Mouse (Mus musculus) neural tube, embryonic 13.5 days (tissue): ENCODE results near the gene Prdm9. TPM values are rescaled to one million over a fixed set of nuclear protein-coding genes. Genes with fewer than 3 reads are reported as not detected.

ENCODE experiments used
- ATAC-seq: fragments of 200-750 bp; cut with Nextera tagmentation; 2 replicates; pipeline ENCODE4 v1.8.0; 2017; ENCODE audit warnings: low read depth, mild to moderate bottlenecking, moderate TSS enrichment, moderate library complexity
- H3K27ac ChIP-seq: fragments of 300-500 bp; sonication (generic); replicated peaks from 2 replicates; pipeline ENCODE4 v1.5.1; 2015; ENCODE audit warnings: moderate library complexity, mild to moderate bottlenecking, inconsistent platforms
- H3K27me3 ChIP-seq: fragments of 300-500 bp; sonication (generic); 2 replicates; pipeline ENCODE4 v1.6.1; 2015; ENCODE audit warnings: mild to moderate bottlenecking, inconsistent platforms
- H3K36me3 ChIP-seq: fragments of 300-500 bp; sonication (generic); 2 replicates; pipeline ENCODE4 v1.6.1; 2015; ENCODE audit warnings: mild to moderate bottlenecking, inconsistent platforms
- H3K4me1 ChIP-seq: fragments of 300-500 bp; sonication (generic); replicated peaks from 2 replicates; pipeline ENCODE4 v1.6.1; 2015; ENCODE audit warnings: inconsistent platforms
- H3K4me2 ChIP-seq: fragments of 300-500 bp; sonication (generic); 2 replicates; pipeline ENCODE4 v1.6.1; 2015; ENCODE audit warnings: inconsistent platforms, mild to moderate bottlenecking, moderate library complexity
- H3K4me3 ChIP-seq: fragments of 300-500 bp; sonication (generic); 2 replicates; pipeline ENCODE4 v1.5.1; 2015; ENCODE audit warnings: mild to moderate bottlenecking, inconsistent platforms
- H3K9ac ChIP-seq: fragments of 300-500 bp; sonication (generic); 2 replicates; pipeline ENCODE4 v1.6.1; 2015; ENCODE audit warnings: moderate library complexity, mild to moderate bottlenecking, inconsistent platforms
- H3K9me3 ChIP-seq: fragments of 300-500 bp; sonication (generic); 2 replicates; pipeline ENCODE4 v1.6.1; 2016; ENCODE audit warnings: inconsistent platforms
- WGBS: fragments of 180-500 bp; shearing (Covaris S2); methylation state at CpG from one replicate; pipeline ENCODE4 v1.1.7; 2015; 5-methylcytosine and 5-hydroxymethylcytosine counted together
- polyA plus RNA-seq: library from polyadenylated mRNA; unstranded; fragments of >200 nt; fragmentation: Nextera tagmentation; extraction: Ambion mirVana; gene quantifications from 2 replicates; pipeline ENCODE4 v1.2.1, GENCODE M21; 2015

The Prdm9 gene
- polyA plus RNA-seq, 1 experiment from 2014 or later: 2.6 TPM

GRCm38 (mm10) chr17:15526304-15526703 lies 37.9 kb downstream of the Prdm9 start:
- peak overlapping the region; percentile 64 for H3K4me2 ChIP-seq
- no peak for ATAC-seq
- H3K36me3 ChIP-seq: peaks cover 36% of the 10 kb centered on the region
- H3K9me3 ChIP-seq: no peaks in the 10 kb centered on the region
- WGBS: 18% methylated on average over 10 of the region's 10 CpGs
- H3K27ac ChIP-seq: no peak overlapping the region
- H3K4me1 ChIP-seq: peaks cover 21% of the 10 kb centered on the region
- no peaks in the 10 kb centered on the region for H3K27me3 ChIP-seq
- peak overlapping the region; percentile 87 for H3K9ac ChIP-seq
- H3K4me3 ChIP-seq: peak overlapping the region; percentile 83

GRCm38 (mm10) chr17:15518766-15519165 lies 45.4 kb downstream of the Prdm9 start:
- Histone ChIP-seq H3K4me1 (no peaks in the 10 kb centered on the region), H3K27ac (no peak overlapping the region), H3K36me3 (peaks cover 93% of the 10 kb centered on the region), H3K27me3 (no peaks in the 10 kb centered on the region), H3K4me3 (no peak overlapping the region), H3K4me2 (no peak overlapping the region), H3K9ac (no peak overlapping the region), H3K9me3 (no peaks in the 10 kb centered on the region)
- ATAC-seq: no peak
- 96% methylated on average over 1 of the region's 1 CpGs for WGBS

GRCm38 (mm10) chr17:15518186-15518585 lies 46.0 kb downstream of the Prdm9 start:
- Histone ChIP-seq H3K27me3 (no peaks in the 10 kb centered on the region), H3K9me3 (no peaks in the 10 kb centered on the region)
- WGBS: 93% methylated on average over 5 of the region's 5 CpGs

GRCm38 (mm10) chr17:15517776-15518175 lies 46.4 kb downstream of the Prdm9 start:
- no peak overlapping the region for H3K9ac ChIP-seq
- no peaks in the 10 kb centered on the region for H3K9me3 ChIP-seq
- no peak overlapping the region for H3K4me2 ChIP-seq
- no peaks in the 10 kb centered on the region for H3K4me1 ChIP-seq
- H3K27ac ChIP-seq: no peak overlapping the region
- 76% methylated on average over 5 of the region's 5 CpGs for WGBS
- no peaks in the 10 kb centered on the region for H3K27me3 ChIP-seq
- no peak overlapping the region for H3K4me3 ChIP-seq
- ATAC-seq: no peak
- peaks cover 95% of the 10 kb centered on the region for H3K36me3 ChIP-seq

More at GRCm38 (mm10) chr17:15518186-15518585, 46.0 kb downstream of the Prdm9 start:
- no peaks in the 10 kb centered on the region for H3K4me1 ChIP-seq
- no peak overlapping the region for H3K4me2 ChIP-seq
- ATAC-seq: no peak
- no peak overlapping the region for H3K9ac ChIP-seq
- no peak overlapping the region for H3K4me3 ChIP-seq
- peaks cover 95% of the 10 kb centered on the region for H3K36me3 ChIP-seq
- no peak overlapping the region for H3K27ac ChIP-seq

- 40% methylated on average over 2 of the region's 2 CpGs for WGBS
- no peak overlapping the region for H3K9ac ChIP-seq
- no peak for ATAC-seq
Measured at GRCm38 (mm10) chr17:15510694-15511093, 53.5 kb downstream of the Prdm9 start.

GRCm38 (mm10) chr17:15499656-15500394 lies 64.3 kb downstream of the Prdm9 start, which contains the start of the genes Psmb1 and Tbp:
Gene Psmb1 (minus strand): TSS chr17:15499751.
Gene Tbp (plus strand): TSS chr17:15499888.
- Histone ChIP-seq H3K27ac (peak within 1 kb of the TSS; percentile 94), H3K9me3 (no peaks in the 10 kb centered on the region), H3K4me3 (peak within 1 kb of the TSS; percentile 96), H3K9ac (peak within 1 kb of the TSS; percentile 93), H3K27me3 (no peaks in the 10 kb centered on the region), H3K36me3 (peaks cover 23% of the 10 kb centered on the region), H3K4me1 (peaks cover 46% of the 10 kb centered on the region), H3K4me2 (peak within 1 kb of the TSS; percentile 97)
- WGBS: under 1% methylated on average over 58 of the region's 63 CpGs
- ATAC-seq: peak; percentile 95

More at GRCm38 (mm10) chr17:15510694-15511093, 53.5 kb downstream of the Prdm9 start:
- H3K9me3 ChIP-seq: no peaks in the 10 kb centered on the region
- H3K4me1 ChIP-seq: no peaks in the 10 kb centered on the region
- H3K4me2 ChIP-seq: no peak overlapping the region
- no peak overlapping the region for H3K27ac ChIP-seq
- no peak overlapping the region for H3K4me3 ChIP-seq
- no peaks in the 10 kb centered on the region for H3K27me3 ChIP-seq
- H3K36me3 ChIP-seq: peaks cover 96% of the 10 kb centered on the region

- peaks cover 22% of the 10 kb centered on the region for H3K36me3 ChIP-seq
- peak overlapping the region; percentile 97 for H3K4me2 ChIP-seq
- no peaks in the 10 kb centered on the region for H3K27me3 ChIP-seq
- no peak for ATAC-seq
- peak overlapping the region; percentile 89 for H3K9ac ChIP-seq
- H3K9me3 ChIP-seq: no peaks in the 10 kb centered on the region
- H3K4me1 ChIP-seq: peaks cover 50% of the 10 kb centered on the region
- peak overlapping the region; percentile 96 for H3K4me3 ChIP-seq
- peak overlapping the region; percentile 94 for H3K27ac ChIP-seq
- 49% methylated on average over 7 of the region's 7 CpGs for WGBS
Measured at GRCm38 (mm10) chr17:15498753-15499113, 65.4 kb downstream of the Prdm9 start.

- Histone ChIP-seq H3K4me3 (peak overlapping the region; percentile 96), H3K27me3 (no peaks in the 10 kb centered on the region), H3K27ac (peak overlapping the region; percentile 94), H3K36me3 (peaks cover 24% of the 10 kb centered on the region), H3K9ac (peak overlapping the region; percentile 89), H3K4me2 (peak overlapping the region; percentile 97), H3K9me3 (no peaks in the 10 kb centered on the region), H3K4me1 (peaks cover 50% of the 10 kb centered on the region)
- peak; percentile 96 for ATAC-seq
- under 1% methylated on average over 50 of the region's 50 CpGs for WGBS
Measured at GRCm38 (mm10) chr17:15497882-15498752, 66.0 kb downstream of the Prdm9 start.

Other genes with a start within 250 kb of the Prdm9 start
- gene Dll1, start 187.5 kb downstream of the Prdm9 start, polyA plus RNA-seq: 24.2 and 28.7 TPM in 2 replicates
- gene Fam120b, start 168.2 kb downstream of the Prdm9 start, polyA plus RNA-seq: 42.4 and 45.0 TPM in 2 replicates
- gene Psmb1, start 64.6 kb downstream of the Prdm9 start, polyA plus RNA-seq: 274 and 289 TPM in 2 replicates
- 51.4 and 63.3 TPM in 2 replicates for gene Tbp, start 64.5 kb downstream of the Prdm9 start, polyA plus RNA-seq
- 71.6 and 77.9 TPM in 2 replicates for gene Pdcd2, start 37.1 kb downstream of the Prdm9 start, polyA plus RNA-seq
- 20.0 and 27.6 TPM in 2 replicates for gene Chd1, start 140.6 kb upstream of the Prdm9 start, polyA plus RNA-seq